Mouse (Mus musculus) lung, embryonic 14.5 days (tissue): ENCODE measurements around the gene Zscan26. TPM values are rescaled to one million over a fixed set of nuclear protein-coding genes. Genes with fewer than 3 reads are reported as not detected.
"Not testable (repeated sequence)": the region's sequence is repeated elsewhere in the genome, so short reads cannot be mapped to it uniquely, and the experiment has no call there.

Experiments used
- ATAC-seq: fragments of 200-750 bp; cut with Nextera tagmentation; 2 replicates; pipeline ENCODE4 v1.8.0; 2017; ENCODE audit warnings: mild to moderate bottlenecking, moderate TSS enrichment, moderate library complexity; ENCODE audit not compliant: insufficient read depth
- DNase-seq: peaks from one replicate; pipeline ENCODE4 v3.0.0-alpha.2; 2015
- H3K27ac ChIP-seq: fragments of 300-500 bp; sonication (generic); 2 replicates; pipeline ENCODE4 v1.5.1; 2014; ENCODE audit warnings: low read depth, mild to moderate bottlenecking, moderate library complexity
- H3K27me3 ChIP-seq: fragments of 300-500 bp; sonication (generic); 2 replicates; pipeline ENCODE4 v1.6.1; 2014; ENCODE audit warnings: low read length, control low read depth; ENCODE audit not compliant: insufficient read depth
- H3K36me3 ChIP-seq: fragments of 300-500 bp; sonication (generic); 2 replicates; pipeline ENCODE4 v1.6.1; 2014; ENCODE audit warnings: control low read depth; ENCODE audit not compliant: insufficient read depth
- H3K4me1 ChIP-seq: fragments of 300-500 bp; sonication (generic); 2 replicates; pipeline ENCODE4 v1.6.1; 2014; ENCODE audit warnings: antibody characterized with exemption, control low read depth; ENCODE audit not compliant: insufficient read depth
- H3K4me2 ChIP-seq: fragments of 300-500 bp; sonication (generic); 2 replicates; pipeline ENCODE4 v1.6.1; 2014; ENCODE audit warnings: mild to moderate bottlenecking
- H3K4me3 ChIP-seq: fragments of 300-500 bp; sonication (generic); 2 replicates; pipeline ENCODE4 v1.5.1; 2014; ENCODE audit warnings: low read depth, low read length
- H3K9ac ChIP-seq: fragments of 300-500 bp; sonication (generic); 2 replicates; pipeline ENCODE4 v1.6.1; 2014
- H3K9me3 ChIP-seq: fragments of 300-500 bp; sonication (generic); 2 replicates; pipeline ENCODE4 v1.6.1; 2016; ENCODE audit warnings: low read depth, low read length, control low read depth
- CTCF ChIP-seq: IDR thresholded peaks from 2 replicates; pipeline ENCODE4 v1.5.1; 2016; ENCODE audit warnings: antibody characterized with exemption, low read depth
- WGBS: fragments of 180-500 bp; shearing (Covaris S2); extraction: QIAGEN DNeasy Blood & Tissue Kit; methylation state at CpG from one replicate; pipeline ENCODE4 v1.1.7; 2014; 5-methylcytosine and 5-hydroxymethylcytosine counted together
- polyA plus RNA-seq: library from polyadenylated mRNA; unstranded; fragments of >200 nt; fragmentation: Nextera tagmentation; extraction: Ambion mirVana; gene quantifications from 2 replicates; pipeline ENCODE4 v1.2.1, GENCODE M21; 2014

Zscan26 gene
- 26.6 and 27.6 TPM in 2 replicates for polyA plus RNA-seq

GRCm38 (mm10) chr13:21453449-21453848 is at the start of gene Zscan26:
Zscan26 (minus strand) TSS chr13:21453730.
- WGBS: 0% methylated on average over 23 of the region's 23 CpGs
- DNase-seq (peak; percentile 94), ATAC-seq (peak; percentile 91)
- H3K36me3 ChIP-seq: peaks cover 20% of the 10 kb centered on the region
- peak within 1 kb of the TSS; percentile 72 for H3K4me3 ChIP-seq
- no peaks in the 10 kb centered on the region for H3K9me3 ChIP-seq
- peaks cover 3% of the 10 kb centered on the region; the same call in 1 of the 2 replicates for H3K4me1 ChIP-seq
- H3K27me3 ChIP-seq: no peaks in the 10 kb centered on the region
- TF ChIP-seq CTCF: no peak
- peak within 1 kb of the TSS; percentile 79 for H3K27ac ChIP-seq
- H3K4me2 ChIP-seq: peak within 1 kb of the TSS; percentile 81
- H3K9ac ChIP-seq: peak within 1 kb of the TSS; percentile 80

GRCm38 (mm10) chr13:21502296-21502695 is 48.8 kb upstream of the Zscan26 start:
- WGBS: 85% methylated on average over 5 of the region's 5 CpGs
- H3K4me3 ChIP-seq: no peak overlapping the region
- H3K9ac ChIP-seq: no peak overlapping the region
- no peak for TF ChIP-seq CTCF
- no peak for DNase-seq
- H3K4me2 ChIP-seq: no peak overlapping the region
- H3K9me3 ChIP-seq: no peaks in the 10 kb centered on the region
- no peak overlapping the region for H3K27ac ChIP-seq
- no peak for ATAC-seq
- no peaks in the 10 kb centered on the region for H3K4me1 ChIP-seq
- no peaks in the 10 kb centered on the region for H3K27me3 ChIP-seq
- H3K36me3 ChIP-seq: no peaks in the 10 kb centered on the region

GRCm38 (mm10) chr13:21501182-21501581 is 47.7 kb upstream of the Zscan26 start, which contains the start of gene Gm11273:
Gm11273 (minus strand) TSS chr13:21501418.
- not testable (repeated sequence) for H3K27me3 ChIP-seq, DNase-seq, H3K4me3 ChIP-seq, H3K36me3 ChIP-seq, H3K9me3 ChIP-seq, H3K4me1 ChIP-seq, H3K27ac ChIP-seq, H3K4me2 ChIP-seq, ATAC-seq, H3K9ac ChIP-seq
- 91% methylated on average over 13 of the region's 17 CpGs for WGBS

GRCm38 (mm10) chr13:21495080-21495479 is 41.5 kb upstream of the Zscan26 start, which contains the start of gene AK157302:
AK157302 (plus strand) TSS chr13:21495223.
- ATAC-seq: no peak
- no peaks in the 10 kb centered on the region for H3K27me3 ChIP-seq

GRCm38 (mm10) chr13:21492847-21493246 is 39.3 kb upstream of the Zscan26 start:
- Histone ChIP-seq H3K4me1 (no peaks in the 10 kb centered on the region), H3K27me3 (no peaks in the 10 kb centered on the region), H3K4me2 (no peak overlapping the region), H3K9ac (no peak overlapping the region), H3K4me3 (no peak overlapping the region), H3K9me3 (no peaks in the 10 kb centered on the region), H3K36me3 (no peaks in the 10 kb centered on the region), H3K27ac (no peak overlapping the region)
- ATAC-seq (no peak), DNase-seq (no peak)
- no peak for TF ChIP-seq CTCF
- WGBS: 85% methylated on average over 5 of the region's 5 CpGs

More at GRCm38 (mm10) chr13:21495080-21495479, 41.5 kb upstream of the Zscan26 start, which contains the start of gene AK157302:
- DNase-seq: no peak
- no peak within 1 kb of the TSS for H3K4me2 ChIP-seq
- no peak within 1 kb of the TSS for H3K9ac ChIP-seq
- no peak within 1 kb of the TSS for H3K4me3 ChIP-seq
- no peak within 1 kb of the TSS for H3K27ac ChIP-seq
- WGBS: 89% methylated on average over 21 of the region's 21 CpGs
- no peaks in the 10 kb centered on the region for H3K4me1 ChIP-seq
- no peaks in the 10 kb centered on the region for H3K9me3 ChIP-seq
- H3K36me3 ChIP-seq: no peaks in the 10 kb centered on the region
- no peak for TF ChIP-seq CTCF

GRCm38 (mm10) chr13:21486881-21487280 is 33.4 kb upstream of the Zscan26 start:
- ATAC-seq (no peak), DNase-seq (no peak)
- WGBS: 82% methylated on average over 1 of the region's 1 CpGs
- H3K9ac ChIP-seq: no peak overlapping the region
- no peaks in the 10 kb centered on the region for H3K27me3 ChIP-seq
- no peak overlapping the region for H3K4me3 ChIP-seq
- H3K4me1 ChIP-seq: no peaks in the 10 kb centered on the region
- no peak for TF ChIP-seq CTCF
- H3K27ac ChIP-seq: no peak overlapping the region
- no peaks in the 10 kb centered on the region for H3K36me3 ChIP-seq
- no peaks in the 10 kb centered on the region; the same call in 1 of the 2 replicates for H3K9me3 ChIP-seq
- no peak overlapping the region for H3K4me2 ChIP-seq

GRCm38 (mm10) chr13:21478759-21479670 is 25.5 kb upstream of the Zscan26 start, which contains the start of the genes Zkscan4 and Gm10065:
Zkscan4 (plus strand) TSS chr13:21478907.
Gm10065 (minus strand) TSS chr13:21479441.
- not testable (repeated sequence) for H3K36me3 ChIP-seq, H3K4me1 ChIP-seq, H3K27me3 ChIP-seq, H3K9me3 ChIP-seq
- ATAC-seq: peak; percentile 89
- Histone ChIP-seq H3K4me2 (peak within 1 kb of the TSS; percentile 61), H3K4me3 (peak within 1 kb of the TSS; percentile 47), H3K9ac (peak within 1 kb of the TSS; percentile 59), H3K27ac (peak within 1 kb of the TSS; percentile 51; the same call in 1 of the 2 replicates)
- 3% methylated on average over 31 of the region's 31 CpGs for WGBS
- peak; percentile 88 for DNase-seq
